Mouse (Mus musculus) CD8-positive naive resting alpha-beta T cell, adult 2 months (primary cell): ENCODE results near the gene Pak1.
A peak's percentile ranks its signal among the peaks of the same experiment; 100 is the strongest.
"Not testable (repeated sequence)": the region's sequence is repeated elsewhere in the genome, so short reads cannot be mapped to it uniquely, and the experiment has no call there.

Source experiments
- DNase-seq, 2 experiments: peaks; one replicate each; pipeline ENCODE4 v3.0.0; 2022; ENCODE audit warnings: low read depth in 2 of 2, low spot score in 2 of 2

Gene Pak1

DNA sequence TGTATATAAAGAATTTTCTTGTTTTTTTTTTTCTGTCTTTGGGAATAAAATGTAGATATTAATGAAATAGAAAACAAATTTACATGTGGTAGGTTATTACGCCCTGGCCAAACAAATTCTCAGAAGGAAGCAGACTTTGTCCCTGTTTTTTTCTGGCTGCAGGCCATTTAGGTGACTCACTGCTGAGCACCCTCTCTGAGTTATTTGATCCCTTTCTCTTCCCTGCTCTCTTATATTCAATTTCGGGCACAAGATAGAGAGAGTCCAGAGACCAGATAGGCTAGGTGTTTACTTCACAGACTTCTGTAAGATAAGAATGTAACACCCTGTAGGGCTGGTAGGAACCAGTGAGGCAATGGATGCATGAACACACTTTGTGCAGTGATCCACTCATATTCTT lies 57.2 kb downstream of the Pak1 start:
- no peak for DNase-seq

DNA sequence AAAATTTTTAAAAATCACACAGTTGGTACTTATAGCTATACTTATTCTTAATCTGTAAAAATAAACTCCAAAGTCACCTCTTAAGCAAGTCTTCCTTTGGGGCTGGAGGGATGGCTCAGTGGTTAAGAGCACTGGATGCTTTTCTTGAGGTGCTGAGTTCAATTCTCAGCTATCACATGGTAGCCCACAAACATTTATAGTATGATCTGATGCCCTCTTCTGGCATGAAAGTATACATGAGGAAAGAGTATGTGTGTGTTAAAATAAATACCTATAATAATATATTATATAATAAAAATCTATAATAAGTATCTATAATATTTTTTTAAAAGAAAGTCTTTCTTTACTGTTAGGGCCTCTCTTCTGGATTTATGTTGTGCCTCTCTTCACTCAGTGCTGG lies 58.2 kb downstream of the Pak1 start:
- DNase-seq = no peak

DNA sequence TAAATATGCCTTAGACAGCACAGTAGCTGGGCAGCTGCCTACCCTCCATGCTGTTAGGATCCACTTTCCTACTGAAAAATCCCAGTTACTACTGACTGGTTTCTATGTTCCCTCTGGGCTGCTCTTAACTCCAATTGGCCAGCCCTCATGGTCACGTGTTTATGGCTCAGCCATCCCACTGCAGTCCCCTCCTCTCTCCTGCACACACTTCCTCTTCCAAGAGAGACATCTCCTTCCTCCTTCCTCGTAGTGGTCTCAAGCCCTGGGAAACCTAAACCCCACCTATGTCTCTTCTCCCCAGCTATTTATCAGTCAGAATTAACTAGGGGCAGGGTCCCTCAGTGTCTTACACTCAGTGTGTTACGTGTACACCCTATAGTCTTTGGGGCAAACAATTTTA lies 61.2 kb downstream of the Pak1 start:
- not testable (repeated sequence) for DNase-seq

DNA sequence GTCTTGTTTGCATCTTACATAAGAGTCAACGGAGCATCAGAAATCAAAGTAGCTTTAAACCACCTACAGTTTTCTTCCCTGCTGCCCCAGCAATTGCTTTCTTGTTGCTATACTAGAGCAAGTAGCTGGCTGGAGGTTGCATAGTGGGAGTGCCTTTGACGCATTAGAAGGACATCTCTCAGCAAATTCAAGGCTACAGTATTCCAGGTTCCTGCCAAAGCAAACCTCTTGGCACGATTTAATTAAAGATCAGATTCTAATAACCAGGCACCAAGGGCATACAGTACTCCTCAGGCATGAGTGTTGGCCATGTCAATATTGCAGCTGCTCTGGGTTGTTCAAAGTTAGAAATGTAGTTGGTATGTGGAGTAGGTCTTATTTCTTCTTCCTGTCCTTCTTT lies 62.0 kb downstream of the Pak1 start:
- no peak for DNase-seq

DNA sequence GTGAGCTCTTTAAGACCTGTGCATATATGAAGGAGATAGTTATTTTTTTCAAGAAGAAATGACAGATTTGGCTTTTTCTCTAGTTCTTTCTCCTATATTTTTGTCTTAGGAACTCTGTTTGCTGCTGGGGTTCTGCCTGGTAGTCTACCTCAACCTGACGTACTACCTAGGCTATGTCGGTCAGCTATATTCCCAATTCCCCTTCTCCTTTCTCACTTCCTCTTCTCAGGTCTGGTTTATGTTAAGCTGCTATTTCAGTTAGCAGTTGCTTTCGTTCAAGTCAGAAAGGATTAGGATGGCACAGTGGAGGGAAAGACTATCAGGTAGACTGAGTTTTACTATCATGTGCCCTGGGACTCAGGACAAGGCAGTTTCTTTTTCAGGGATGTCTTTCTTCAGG lies 75.2 kb downstream of the Pak1 start:
- no peak for DNase-seq

DNA sequence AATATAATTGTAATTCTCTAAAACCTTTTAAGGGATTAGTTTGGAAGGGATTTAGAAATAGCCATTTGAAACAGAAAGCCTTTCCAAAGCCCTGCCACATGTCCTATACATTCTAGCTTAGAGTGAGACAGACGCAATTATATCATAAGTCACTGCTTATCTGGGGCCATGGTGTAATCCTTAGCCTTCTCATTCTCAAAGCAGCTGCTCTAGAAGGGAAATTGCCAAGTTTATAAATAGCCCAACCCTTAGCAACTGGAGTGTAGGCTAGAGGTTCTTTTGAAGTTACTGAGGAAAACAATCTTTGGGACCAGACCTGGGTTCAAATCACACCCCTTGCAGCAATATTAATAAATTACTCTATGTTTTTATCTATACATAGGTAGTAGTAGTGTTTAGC lies 76.2 kb downstream of the Pak1 start:
- DNase-seq = no peak

DNA sequence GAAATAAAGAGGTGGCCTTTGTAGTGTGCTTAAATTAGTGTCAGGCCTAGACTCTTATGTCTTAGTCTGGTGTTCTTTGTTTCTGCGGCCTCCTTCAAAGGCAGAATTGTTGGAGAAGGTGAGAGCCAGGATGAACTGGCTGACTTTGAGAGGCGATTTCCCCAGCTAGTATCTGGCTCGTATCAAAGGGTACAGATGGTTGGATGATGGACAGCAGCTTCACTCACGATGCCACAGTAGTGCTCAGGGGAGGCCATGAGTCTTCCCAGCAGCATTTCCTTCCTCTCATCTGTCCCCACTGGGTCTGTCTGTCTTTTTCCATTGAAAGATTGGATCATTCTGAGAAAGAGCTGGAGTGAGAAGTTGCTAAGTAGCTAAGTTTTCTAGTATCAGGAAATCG lies 79.5 kb downstream of the Pak1 start:
- no peak for DNase-seq

DNA sequence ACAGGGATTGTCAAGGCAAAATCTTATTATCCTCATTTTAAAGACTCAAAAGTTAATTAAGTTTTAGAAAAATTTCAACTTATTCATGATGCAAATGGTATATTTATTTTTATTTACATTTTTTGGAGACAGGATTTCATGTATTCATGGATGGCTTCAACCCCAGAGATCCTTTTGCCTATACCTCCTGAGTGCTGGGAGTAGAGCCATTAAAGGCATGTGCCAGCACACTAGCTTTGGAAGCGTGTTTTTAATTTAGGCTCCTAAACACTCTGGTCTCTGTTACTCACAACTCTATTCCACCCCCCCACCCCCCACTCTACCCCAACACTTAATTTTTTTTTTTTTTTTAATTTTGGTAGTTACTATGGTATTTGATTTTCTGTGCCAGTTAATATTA lies 80.4 kb downstream of the Pak1 start:
- DNase-seq = no peak

DNA sequence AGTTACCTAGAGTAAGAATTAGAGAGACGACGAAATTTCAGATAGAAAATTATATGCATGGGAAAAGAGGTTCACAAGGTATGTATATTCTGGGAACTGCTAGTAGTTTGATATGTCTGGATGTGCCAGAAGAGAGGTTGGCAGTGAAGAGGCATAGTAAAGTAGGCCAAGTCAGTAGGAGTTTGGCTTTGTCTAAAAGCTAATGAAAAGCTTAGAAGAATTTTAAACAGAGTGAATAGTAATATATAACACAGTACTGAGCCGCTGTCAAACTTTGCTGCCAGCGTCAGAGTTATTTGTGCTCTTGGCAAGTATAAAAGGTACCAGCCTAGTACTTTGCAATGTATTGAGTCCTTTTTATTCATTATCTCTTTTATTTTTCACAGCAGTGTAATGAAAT lies 84.1 kb downstream of the Pak1 start:
- DNase-seq = no peak

DNA sequence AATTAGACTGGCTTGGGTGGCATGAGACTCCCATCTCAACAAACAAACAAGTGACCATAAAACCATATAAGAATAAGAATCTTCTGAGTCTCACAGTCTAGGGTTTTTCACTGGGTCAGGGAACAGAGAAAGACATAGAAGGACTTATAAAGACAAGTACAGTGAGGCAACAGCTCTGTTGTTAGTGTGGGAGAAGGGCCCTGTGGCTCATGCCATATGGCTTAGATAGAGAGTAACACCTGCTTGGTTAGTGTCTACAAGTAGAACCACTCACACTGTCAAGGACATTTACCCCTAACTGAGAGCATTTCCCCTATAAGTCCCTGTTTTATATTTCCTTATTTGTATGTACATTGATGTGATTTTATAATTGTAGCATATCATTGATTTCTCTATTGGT lies 85.0 kb downstream of the Pak1 start:
- no peak for DNase-seq

DNA sequence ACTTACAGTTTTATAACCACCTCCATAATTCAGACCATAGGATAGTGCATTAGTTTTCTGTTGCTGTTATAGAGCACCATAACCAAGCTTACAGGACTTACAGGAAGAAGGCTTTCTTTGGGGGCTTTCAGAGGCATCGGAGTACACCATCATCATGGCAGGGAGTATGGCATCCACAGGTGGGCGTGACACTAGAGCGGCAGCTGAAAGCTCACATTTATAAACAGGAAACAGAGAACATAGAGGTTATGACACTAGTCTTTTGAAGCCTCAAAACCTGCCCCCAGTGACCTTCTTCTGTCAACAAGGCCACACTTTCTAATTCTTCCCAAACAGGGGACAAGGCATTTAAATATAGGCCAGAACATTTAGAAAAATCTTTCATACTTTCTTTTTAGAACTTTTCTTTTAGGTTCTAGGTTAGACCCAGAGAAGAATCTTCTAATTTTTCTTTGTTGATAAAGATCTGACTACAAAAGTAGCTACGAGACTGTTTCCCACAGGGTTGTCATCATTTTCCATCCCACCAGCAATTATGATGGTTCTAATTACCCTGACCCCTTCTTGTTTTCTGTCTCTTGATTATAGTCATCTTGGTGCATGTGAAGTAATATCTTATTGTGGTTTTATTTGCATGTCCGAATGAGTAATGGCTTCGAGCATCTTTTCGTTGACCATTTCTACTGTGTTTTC lies 89.7 kb downstream of the Pak1 start:
- DNase-seq = peak; percentile 14 to 47

DNA sequence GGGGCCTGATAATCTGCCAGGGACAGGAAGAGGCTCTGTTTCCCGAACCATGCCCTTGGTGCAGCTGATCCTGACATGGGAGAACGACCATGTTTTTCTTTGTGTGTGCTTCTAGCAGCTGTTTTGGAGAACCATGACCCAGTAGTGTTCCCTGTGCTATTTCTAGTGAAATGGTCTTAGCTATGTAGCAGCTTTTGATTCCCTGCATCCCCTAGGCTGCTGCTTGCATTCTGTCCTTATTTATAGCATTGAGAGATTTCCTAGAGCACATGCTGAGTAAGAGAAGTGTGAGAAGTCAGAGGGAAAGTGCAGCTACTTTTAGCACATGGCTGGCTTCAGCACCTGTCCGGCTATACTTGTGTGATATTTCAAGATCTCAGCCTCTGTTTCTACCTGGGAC lies 123.3 kb downstream of the Pak1 start:
- no peak for DNase-seq

DNA sequence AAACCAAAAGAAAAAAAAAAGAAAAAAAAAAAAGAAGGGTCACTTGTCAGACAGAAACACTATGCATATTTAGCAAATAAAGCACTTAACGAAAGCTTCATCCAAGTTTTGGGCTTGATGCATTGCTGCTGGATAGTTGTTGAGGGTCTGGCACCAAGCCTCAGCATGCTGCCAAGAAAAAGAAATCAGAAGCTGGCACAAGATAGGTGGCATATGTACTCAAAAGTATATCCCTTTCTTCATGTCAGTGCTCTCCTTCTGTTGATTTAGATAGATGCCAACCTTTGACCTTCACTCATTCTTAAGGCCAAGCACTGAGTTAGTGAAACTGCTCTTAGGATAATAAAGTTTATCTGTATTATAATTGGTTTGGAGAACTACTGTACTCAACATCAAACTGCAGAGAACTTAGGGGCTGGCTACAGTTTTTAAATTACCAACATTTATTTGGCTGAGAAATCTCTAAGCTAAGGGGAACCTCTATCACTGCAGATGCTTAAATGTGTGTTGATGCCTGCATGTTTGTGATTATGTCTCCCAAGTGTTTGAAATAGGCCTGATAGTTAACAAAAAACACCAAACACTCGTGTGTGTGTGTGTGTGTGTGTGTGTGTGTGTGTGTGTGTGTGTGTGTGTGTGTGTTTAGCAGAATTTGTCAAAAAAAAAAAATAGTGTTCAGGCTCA lies 126.6 kb downstream of the Pak1 start:
- DNase-seq = no peak

DNA sequence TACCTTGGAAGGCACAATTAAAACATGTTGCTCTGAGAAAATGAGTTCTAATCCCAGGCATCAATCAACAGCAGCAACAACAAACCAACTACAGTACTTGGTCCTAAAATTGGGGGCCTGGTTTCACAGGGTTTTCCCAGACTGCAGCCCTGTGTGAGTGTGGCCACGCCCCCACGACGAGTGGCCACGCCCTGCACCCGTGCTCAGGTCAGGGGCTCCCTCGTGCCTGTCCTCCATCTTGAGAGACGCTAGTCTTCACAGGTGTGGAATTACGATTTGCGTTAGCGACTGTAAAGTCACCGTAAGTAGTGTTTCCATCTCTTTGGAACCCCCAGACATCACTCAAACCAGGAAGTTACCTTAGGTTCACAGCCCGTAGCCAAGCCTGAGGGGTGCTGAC lies 131.4 kb downstream of the Pak1 start, which contains the start of gene Gdpd4:
TSS of gene Gdpd4 (plus strand) at position 214 of the 400 bp plus-strand sequence.
- no peak for DNase-seq

DNA sequence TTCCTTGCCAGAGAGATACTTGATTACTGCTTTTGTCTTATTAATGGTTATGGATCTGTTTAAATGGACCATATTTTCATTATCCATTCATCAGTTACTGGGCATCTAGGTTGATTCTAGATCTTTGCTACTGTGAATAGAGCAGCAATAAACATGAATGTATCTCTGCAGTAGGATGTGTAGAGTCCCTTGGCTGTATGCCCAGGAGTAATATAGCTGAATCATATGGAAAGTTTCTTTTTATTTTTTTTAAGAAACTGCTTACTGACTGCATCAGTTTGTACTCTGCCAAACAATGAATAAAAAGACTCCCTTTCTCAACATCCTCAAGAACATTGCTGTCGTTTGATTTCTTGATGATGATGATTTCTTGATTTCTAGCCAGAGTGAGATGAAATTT lies 137.5 kb downstream of the Pak1 start:
- no peak for DNase-seq

DNA sequence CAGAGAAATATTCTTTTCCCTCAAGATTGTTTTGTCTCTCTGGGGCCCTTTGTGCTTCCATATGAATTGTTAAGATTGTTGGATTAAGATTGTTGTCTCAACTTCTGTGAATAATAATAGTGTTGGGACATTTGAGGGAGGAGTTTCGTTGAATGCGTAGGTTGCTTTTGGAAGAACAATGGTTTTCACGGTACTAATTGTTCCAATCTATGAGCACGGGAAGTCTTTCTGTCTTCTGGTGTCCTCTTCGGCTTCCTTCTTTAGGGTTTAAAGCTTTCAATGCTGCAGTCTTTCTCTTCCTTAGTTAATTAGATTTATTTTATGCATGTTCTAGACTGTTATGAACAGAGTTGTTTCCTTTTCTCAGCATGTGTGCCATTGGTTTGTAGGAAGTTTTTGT lies 138.6 kb downstream of the Pak1 start:
- no peak for DNase-seq

DNA sequence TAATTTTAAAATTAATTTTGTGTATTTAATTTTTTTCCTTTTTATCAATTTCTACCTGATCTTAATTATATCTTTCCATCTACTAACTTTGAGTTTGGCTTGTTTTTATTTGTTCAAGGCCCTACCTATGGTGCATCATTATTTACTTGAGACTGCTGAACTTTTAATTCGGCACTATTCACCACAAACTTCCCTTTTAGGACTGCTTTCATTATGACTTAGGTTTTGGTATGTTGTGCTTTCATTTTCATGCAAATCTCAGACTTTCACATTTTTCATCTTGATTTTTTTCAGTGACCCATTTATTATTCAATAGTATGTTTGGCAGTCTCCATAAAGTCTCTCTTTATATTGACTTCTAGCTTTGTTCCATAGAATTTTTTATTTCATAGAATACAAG lies 156.1 kb downstream of the Pak1 start:
- DNase-seq = no peak
